Mouse (Mus musculus) left cerebral cortex, adult 9 months (tissue): Measurements from ENCODE around the gene Ccdc63.

ENCODE experiments used
- DNase-seq, 2 experiments: peaks; one replicate each; pipeline ENCODE4 v3.0.0; 2022; ENCODE audit warnings: low spot score in 2 of 2

Gene Ccdc63

DNA sequence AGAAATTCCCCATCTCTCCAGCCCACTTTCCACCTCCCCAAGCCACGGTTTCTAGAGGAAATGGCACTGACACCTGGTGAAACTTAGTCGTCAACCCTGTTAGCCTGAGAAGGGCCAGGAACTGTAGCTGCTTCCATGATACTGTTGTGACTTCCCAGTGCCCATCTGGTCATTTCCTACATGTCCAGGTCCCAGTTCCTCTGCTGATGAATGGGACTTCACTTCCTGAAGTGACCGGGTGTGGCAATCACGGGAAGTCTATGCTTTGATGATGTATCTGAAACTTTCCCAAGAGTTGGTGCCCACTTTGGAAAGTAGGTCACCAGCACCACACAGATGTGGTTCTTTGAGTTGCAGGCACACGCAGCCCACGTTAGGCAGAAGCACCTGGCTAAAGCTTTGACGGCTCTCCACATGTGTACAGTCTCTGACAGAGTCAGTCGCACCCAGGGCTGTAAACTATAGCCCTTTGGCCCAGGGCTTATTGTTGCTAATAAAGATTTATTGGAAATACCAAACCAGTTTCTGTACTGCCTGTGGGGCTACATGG lies 15.3 kb downstream of the Ccdc63 start:
- no peak for DNase-seq

DNA sequence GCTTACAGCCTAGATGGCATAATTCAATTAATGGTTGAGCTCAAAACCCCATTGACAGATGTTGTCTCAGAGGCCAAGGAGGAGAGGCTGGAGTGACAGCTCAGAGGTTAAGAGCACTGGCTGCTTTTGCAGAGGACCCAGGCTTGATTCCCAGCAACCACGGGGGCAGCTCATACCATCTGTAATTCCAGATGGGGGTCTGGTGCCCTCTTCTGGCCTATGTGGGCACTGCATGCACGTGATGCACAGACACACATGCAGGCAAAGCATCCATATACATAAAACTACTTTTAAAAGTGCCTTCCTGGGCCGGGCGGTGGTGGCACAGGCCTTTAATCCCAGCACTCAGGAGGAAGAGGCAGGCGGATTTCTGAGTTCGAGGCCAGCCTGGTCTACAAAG lies 24.4 kb downstream of the Ccdc63 start:
- DNase-seq = no peak

DNA sequence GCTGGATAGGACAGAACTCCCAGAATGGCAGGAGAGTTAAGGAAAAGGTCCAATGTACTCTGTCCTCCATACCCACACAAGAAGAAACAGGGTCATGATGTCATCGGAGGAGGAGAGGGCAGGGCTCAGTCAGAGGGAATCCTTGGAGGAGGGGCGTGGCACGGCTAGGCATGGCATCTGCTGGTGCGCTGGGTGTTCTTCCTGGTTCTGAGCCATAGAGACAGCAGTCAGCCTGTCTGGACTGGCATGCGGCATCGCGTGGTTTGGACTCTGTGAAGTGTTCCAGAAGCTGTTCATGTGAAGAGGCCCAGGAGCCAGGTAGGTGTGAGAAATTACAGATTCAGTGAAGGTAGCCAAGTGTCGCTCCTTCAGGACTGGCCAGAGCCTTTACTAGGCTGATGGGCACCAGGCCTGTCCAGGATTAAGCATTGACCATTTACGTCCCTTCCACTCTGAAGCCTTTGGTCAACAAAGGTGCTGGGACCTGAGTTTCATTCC lies 25.3 kb downstream of the Ccdc63 start:
- DNase-seq = no peak

DNA sequence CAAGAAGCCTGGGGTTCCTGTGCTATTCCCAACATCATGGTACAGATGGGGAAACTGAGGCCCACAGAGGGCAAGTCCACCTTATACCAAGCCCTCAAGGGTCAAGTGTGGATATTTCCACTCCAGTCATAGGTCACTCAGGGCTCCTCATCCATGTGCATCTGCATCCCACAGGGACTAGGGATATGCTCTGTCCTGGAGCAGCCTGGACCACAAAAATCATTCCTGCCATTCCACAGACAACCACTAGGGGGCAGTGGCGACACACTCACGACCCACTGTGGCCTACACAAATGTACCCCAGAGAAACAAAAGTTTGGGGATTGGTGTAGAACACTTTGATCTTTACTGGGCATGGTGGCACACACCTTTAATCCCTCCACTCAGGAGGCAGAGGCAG lies 26.4 kb downstream of the Ccdc63 start:
- DNase-seq = peak in 1 of 2 experiments; percentile 70

DNA sequence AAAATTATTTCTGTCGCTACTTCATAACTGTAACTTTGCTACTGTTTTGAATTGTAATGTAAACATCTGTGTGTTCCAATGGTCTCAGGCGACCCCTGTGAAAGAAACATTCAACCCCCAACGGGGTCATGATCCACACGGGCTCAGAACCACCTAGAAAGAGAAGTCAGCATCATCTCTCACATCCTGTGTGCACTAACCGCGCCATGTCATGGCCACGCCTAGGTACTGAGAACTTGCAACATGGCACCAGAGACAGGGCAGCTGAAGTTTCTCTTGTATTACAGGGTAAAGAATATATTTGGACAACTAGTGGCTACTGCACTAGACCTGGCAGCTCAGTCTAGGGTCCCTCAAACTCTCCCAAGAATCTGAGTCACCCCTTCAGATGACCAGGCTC lies 27.2 kb downstream of the Ccdc63 start:
- no peak for DNase-seq

DNA sequence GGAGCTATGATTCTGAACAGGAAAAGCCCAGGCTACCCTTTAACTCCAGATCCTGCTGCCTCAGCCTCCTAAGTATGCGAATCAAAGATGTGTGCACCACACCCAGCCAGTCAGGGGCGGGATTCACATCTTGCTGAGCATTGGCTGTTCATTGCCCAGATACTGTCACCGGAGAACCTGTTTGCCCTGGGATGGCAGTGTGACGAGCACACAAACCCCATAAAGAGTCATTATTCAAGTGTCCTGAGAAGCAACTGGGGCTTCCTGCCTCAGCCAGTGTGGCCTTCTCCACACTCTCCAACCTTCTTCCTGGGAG lies 28.7 kb downstream of the Ccdc63 start:
- DNase-seq = no peak

DNA sequence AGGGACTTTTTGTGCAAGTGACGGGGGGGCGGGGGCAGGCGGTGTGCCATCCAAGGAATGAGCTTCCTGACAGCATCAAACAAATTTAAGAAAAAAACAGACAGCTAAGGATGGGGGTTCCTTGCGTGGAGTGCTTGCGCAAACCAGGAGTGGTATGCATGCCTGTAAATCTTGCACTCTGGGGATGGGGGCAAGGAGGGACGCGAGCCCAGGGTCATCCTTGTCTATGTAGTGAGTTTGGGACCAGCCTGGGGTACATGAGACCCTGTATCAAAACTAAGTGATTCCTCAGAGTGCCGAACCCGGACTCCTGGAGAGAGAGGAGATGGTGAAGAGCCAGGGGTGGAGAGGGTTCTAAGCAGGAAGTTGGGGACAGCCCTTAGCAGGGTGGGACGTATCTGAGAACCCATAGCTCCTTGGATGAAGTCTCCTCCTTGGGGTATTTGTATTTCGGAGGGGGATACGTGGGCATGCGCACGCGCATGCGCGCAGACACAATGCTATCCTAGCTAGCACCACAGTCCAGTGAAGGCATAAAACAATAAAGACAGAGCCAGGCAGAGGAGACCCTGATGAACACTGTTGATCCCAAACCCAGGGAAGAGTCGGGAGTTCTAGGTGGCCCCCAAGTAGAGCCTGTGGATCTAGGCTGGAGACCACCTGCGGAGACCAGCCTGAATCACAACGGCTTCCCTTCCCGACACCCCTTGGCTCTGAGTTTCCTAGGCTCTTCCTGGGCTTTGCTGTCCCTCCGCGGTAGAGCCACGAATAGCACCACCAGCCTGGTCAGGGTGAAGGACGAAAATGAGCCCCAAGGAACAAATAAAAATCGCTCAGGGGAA lies 29.3 kb downstream of the Ccdc63 start:
- DNase-seq = no peak

DNA sequence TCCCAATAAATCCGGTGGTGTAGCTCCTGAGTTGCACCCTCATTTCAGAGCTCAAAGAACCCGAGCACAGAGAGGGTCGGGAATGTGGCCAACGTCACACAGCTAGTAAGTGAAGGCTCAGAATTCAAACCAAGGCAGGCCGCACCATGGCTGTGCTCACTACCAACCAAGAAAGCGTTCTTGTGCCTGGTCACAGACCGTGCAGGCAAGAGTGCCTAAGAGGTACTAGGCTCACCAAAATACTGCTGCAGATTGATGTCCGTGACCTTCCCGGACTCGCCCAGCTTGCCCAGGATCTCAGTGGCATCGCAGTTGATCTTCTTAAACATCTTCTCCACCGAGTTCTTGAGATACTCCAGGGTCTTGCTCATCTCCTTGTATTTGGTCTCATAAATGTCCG lies 30.0 kb downstream of the Ccdc63 start:
- DNase-seq = no peak

DNA sequence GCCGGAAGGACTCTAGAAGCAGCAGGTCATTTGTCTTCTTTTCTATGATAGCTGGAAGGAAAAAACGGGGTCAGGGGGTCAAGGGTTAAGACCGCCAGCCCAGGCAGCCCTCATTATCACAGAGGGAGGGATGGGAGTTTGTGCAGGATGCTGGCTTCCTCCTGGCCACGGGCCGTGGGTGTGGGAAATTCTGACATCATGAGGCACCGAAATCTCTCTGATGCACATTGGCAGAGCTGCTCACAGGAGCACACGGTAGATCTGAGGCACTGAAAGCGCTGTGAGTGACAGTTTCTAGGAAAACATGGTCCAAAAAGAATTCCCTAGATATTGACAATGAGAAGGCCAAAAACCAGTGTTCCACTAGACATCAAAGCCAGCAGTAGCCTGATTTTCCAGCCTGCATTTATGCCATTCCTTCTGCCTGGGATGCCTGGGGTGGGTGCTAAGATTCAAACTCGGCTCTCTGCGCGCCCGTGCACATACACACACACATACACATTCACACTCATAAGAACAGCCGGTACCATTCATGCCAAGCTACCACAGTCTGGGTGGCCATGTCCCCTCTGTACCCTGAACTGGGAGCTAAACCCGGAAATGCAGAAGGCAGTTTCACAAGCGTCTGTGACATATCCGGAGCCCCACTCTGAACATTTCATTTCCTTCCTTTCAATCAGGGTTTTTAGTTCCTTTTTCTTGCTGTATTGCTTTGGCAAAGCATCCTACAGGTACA lies 31.1 kb downstream of the Ccdc63 start:
- DNase-seq = no peak

DNA sequence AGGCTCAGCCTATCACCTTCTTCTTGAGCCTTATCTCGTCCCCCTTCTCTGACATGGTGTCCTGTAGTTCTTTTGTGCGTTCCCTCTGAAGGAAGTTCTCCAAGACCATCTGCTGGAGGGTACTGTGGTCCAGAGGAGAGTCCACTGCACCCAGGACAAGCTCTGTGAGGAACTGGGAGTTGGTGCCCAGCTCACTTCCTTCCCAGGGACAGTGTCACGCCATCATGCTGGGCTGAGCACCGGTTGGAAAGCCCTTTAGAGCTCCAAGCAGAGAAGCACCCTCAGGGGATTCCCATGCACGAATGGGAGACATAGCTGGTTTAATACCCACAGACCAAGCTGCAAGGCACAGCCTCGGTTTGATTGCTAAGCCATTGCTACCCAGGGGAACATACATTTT lies 32.5 kb downstream of the Ccdc63 start:
- DNase-seq = no peak

DNA sequence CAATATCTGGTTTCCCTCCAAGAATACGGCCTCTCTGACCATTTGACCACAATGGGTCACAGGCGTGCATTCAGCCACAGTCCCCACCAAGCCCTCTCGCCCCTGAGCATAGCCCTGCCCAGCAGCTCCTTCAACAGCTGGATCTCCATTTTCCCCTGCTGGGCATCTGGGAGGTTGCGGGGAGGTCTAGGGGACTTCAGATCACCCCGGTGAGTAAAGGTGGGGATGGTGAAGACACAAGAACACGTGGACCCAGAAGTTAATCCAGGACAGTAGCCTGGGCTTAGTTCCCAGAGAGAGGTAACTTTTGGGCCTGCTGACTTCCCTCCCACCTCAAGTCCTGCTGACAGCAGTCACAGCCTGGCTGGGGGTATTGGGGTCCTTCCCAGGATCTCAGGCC lies 34.4 kb downstream of the Ccdc63 start:
- no peak for DNase-seq

DNA sequence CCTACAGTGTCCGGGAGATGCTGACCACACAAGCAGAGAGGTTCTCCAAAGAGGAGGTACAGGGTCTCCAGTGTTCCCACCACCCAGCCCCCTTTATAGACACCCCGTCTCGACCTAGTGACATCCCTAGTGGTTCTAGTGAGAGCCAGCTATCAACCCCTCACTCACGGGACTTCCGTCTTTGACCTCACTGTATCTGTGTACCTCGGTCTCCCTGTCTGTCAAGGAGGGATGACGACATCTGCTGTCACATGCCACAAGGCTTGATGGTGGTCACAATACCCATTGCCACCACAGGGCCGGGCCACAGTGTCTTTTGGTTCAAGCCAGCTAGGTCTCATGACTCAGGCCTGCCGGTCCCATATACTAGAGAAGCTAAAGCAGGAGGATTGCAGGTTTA lies 35.6 kb downstream of the Ccdc63 start:
- no peak for DNase-seq

DNA sequence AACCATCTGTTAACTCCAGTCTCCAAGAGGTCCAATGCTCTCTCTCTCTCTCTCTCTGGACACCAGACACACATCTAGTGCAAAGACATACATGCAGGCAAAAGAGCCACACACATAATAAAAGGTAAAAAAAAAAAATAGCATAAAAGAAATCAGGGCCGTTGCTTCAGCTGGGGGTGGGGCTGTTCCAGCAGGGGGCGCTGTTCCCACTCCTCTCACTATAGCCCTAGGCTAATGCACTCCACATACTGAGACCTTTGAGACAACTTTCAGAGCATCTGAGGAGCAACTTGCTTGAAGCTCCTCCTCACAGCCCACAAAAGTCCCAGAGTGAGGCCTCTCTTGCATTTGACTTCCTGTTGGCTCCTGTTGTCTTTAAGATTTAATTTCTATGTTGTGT lies 36.4 kb downstream of the Ccdc63 start:
- no peak for DNase-seq

DNA sequence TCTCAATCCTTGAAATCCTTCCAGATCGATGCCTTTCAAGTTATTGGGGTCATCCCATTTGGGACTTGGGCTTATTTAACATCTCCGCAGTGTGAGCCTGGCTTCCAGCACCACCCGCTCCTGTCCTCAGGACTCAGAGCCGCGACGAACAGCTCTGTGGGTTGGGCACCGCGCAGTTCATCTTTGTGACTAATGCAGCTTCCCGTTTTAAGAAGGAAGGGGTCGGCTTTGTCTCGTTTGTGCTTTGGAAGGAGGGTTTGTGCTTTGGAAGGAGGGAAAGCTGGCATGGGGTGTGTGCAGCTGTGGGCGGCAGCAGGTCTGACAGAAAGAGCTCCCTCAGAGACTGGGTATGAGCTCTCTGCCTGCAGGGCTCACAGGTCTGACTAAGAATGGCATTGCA lies 37.5 kb downstream of the Ccdc63 start:
- DNase-seq = peak in 1 of 2 experiments; percentile 30

DNA sequence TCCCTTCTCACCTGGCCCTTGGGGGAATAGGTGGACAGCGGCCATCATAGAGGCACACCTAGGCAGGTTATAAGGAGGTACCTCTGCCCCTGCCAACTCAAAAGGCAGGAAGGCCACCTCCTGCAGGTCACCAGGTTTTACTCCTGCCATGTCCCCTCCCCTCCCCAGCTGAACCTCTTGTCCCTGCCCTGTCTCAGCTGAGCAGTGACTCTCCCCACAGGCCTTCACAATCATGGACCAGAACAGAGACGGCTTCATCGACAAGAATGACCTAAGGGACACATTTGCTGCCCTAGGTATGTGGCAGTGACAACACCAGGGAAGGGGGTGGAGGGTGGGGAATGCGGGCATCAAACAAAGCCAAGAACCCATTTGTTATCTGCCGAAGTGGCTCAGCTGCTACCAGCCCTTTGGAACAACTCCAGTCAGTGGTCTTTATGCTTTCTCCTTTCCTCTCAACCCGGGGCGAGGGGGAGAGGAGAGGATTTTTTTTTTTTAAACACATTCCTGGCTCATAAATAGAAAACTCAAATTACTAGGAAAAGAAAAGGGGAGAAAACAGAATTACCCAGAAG lies 38.1 kb downstream of the Ccdc63 start:
- DNase-seq = no peak

DNA sequence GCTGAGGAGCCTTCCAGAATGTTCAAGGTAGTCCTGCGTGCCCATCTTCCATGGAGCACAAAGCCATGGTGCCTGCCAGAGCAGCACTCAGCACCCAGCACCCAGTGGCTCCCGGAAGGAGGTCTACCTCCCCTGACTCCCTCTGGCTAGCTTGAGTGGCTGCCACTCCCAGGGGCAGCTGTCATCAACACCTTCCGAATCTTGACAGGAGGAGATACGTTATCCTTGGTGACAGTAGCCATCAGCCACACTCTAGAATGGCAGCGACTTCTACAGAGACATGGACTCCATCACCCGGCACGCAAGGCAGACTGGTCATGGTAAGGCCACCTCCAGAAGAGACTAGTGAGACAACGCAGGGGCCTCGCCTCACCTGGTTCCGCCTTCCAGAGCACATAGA lies 46.2 kb downstream of the Ccdc63 start:
- no peak for DNase-seq

DNA sequence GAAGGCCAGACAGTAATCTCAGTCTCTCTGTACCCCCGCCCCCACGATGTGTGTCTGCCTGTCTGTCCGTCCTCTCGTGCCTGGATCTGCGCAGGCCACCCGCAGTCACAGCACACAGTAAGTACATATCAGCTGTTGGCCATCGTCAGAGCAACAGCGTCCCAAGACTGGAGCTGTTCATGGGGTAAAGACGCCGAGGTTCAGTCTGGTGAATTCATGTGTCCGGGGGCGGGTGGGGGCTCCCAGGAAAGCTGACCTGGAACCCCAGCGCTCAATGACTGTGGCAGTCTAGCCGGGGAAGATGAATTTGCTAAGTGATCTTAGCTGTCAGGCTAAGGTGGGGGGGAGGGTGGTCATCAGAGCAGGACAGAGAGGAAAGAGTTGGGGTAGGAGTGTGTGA lies 46.9 kb downstream of the Ccdc63 start:
- DNase-seq = no peak

DNA sequence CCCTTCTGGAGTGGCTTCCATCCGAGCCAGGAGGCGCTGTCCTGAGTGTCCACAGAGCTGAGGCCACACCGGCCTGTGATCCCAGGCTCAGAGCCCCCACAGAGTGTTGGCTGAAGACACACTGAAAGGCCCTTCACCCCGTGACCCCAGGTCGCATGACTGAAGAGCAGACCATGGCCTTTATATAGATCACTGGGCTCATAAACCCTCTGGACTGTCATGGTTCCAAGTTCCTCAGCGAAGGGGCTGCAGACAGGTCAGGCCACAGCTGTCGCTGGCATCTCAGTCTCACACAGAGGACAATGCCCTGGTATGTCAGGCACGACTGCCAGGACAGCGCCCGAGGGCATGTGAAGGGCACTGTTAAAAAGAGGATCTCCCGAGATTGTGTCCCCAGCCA lies 47.8 kb downstream of the Ccdc63 start:
- no peak for DNase-seq

DNA sequence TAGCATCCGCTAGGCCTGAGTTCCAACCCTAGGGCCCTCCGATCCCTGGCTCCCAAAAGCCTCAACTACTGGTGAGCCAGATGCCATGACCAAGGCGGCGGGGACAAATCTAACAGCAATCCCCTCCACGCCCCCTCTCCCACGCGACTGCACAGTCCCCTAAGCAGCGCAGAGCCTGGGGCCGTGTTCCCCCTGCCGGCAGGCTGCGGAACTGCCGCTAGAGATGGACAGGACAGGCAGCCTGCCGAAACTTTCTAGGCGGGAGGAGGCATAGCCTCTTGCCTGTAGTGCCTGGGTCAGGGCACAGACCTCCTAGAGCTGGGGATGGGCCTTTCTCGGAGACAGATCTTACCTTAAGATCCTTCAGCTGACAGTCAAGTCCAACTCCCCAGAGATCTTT lies 49.6 kb downstream of the Ccdc63 start:
- DNase-seq = no peak

DNA sequence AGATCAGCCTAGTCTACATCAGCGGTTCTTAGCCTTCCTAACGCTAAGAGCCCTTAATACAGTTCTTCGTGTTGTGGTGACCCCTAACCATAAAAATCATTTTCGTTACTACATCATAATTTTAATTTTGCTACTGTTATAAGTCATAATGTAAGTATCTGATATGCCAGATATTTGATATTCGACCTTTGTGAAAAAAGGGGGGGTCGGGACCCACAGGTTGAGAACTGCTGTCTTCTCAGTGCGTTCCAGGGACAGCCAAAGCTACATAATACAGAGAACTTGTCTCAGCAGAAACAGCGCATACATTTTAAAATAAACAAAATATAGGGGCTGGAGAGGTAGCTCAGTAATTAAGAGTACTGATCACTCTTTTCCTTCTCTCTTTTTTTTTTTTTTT lies 51.0 kb downstream of the Ccdc63 start:
- DNase-seq = no peak

DNA sequence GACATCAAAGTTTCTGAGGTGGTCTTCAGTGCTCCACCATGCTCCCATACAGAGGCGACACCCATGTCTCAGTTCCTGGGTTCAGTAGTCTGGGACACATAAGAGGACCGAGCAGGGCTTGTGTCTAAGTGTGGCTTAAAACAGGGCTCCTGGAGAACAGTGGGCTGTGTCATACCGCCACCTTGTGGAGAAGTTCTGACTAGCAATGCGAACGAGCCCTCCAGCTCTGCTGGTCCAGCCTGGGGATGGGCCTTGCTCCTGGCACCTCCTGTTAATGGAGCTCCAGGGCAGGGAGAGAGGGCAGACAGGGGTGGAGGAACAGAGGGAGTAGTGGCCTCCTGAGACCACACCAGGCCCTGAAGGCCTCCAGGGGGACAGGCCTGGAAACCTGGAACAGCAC lies 51.7 kb downstream of the Ccdc63 start:
- DNase-seq = peak; percentile 49 to 93

DNA sequence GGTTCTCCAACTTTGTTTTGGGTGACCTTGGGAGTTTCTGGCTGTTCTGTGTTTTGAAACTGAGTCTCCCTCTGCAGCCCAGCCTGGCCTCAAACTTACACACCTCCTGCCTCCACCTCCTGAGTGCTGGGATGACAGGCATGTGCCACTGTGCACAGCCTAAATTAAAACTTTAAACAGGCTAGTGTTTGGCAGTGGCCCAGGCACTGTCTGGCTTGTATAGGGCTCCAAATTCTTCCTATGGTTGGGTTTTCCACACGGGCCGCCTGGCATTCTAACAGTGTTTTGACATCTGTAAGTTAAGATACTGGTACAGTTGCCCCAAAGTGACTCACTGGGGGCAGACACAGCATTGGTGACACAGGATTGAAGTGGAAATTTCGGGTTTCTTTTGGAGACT lies 54.5 kb downstream of the Ccdc63 start:
- DNase-seq = no peak

DNA sequence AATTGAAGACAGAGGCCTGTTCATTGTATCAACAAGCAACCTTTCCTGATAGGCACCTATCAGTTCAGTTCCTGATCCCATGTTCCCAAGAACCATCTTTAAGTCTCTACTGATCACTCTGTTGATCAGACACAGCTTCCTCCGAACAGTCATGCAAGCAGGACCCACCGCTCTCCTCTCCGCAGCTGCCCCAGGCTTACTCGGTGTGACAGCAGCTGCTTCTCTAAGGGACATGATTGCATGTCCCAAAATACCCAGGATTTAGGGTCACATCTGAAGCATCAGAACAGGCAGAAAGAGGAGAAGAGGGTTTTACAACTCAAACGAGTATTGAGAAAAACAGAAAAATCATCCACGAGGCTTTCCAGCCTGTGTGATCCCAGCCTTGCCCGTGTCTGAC lies 55.3 kb downstream of the Ccdc63 start:
- no peak for DNase-seq
